Mouse (Mus musculus) MEL (cell line): ENCODE measurements around the gene Fkbp4. TPM values are rescaled to one million over a fixed set of nuclear protein-coding genes. Genes with fewer than 3 reads are reported as not detected.

Source experiments
- DNase-seq: peaks from one replicate; pipeline ENCODE4 v3.0.0; 2011; ENCODE audit warnings: low read depth, low spot score
- H3K27ac ChIP-seq: 2 replicates; pipeline ENCODE4 v1.5.1; 2012; ENCODE audit warnings: low read depth, mild to moderate bottlenecking, control low read depth, low read length, moderate library complexity; ENCODE audit not compliant: control insufficient read depth
- H3K27me3 ChIP-seq, 2 experiments: fragments of 150-350 bp in 1 of 2; sonication (generic) in 1 of 2; 2 replicates each; pipeline ENCODE4 v1.6.1; 2012; ENCODE audit warnings: low read length in 2 of 2, mild to moderate bottlenecking in 2 of 2, improper control_type of control experiment in 1 of 2, moderate library complexity in 1 of 2; ENCODE audit not compliant: insufficient read depth in 2 of 2, control insufficient read depth in 1 of 2
- H3K36me3 ChIP-seq, 2 experiments: 2 replicates each; pipeline ENCODE4 v1.6.1; 2012 to 2014; ENCODE audit warnings: low read length in 2 of 2, improper control_type of control experiment in 1 of 2, inconsistent platforms in 1 of 2, mild to moderate bottlenecking in 1 of 2; ENCODE audit not compliant: insufficient read depth in 2 of 2, control insufficient read depth in 1 of 2
- H3K4me1 ChIP-seq, 2 experiments: fragments of 150-350 bp in 1 of 2; sonication (generic) in 1 of 2; 2 replicates each; pipeline ENCODE4 v1.6.1; 2012; ENCODE audit warnings: low read length in 2 of 2, improper control_type of control experiment in 1 of 2, mild to moderate bottlenecking in 1 of 2; ENCODE audit not compliant: insufficient read depth in 2 of 2, control insufficient read depth in 1 of 2
- H3K4me3 ChIP-seq, 2 experiments: fragments of 150-350 bp in 1 of 2; sonication (generic) in 1 of 2; 2 replicates each; pipeline ENCODE4 v1.5.1; 2012; ENCODE audit warnings: low read depth in 2 of 2, low read length in 2 of 2, mild to moderate bottlenecking in 2 of 2, moderate library complexity in 2 of 2, control low read depth in 1 of 2, improper control_type of control experiment in 1 of 2; ENCODE audit not compliant: control insufficient read depth in 1 of 2, insufficient read depth in 1 of 2
- H3K79me2 ChIP-seq: 2 replicates; pipeline ENCODE4 v1.6.1; 2012; ENCODE audit warnings: mild to moderate bottlenecking, low read length, moderate library complexity; ENCODE audit not compliant: control insufficient read depth, poor library complexity, insufficient read depth
- H3K9ac ChIP-seq: 2 replicates; pipeline ENCODE4 v1.6.1; 2012; ENCODE audit warnings: low read depth, mild to moderate bottlenecking, control low read depth, low read length, moderate library complexity; ENCODE audit not compliant: control insufficient read depth, poor library complexity, severe bottlenecking
- H3K9me3 ChIP-seq: fragments of 150-350 bp; sonication (generic); replicated peaks from 2 replicates; pipeline ENCODE4 v1.6.1; 2012; ENCODE audit warnings: mild to moderate bottlenecking, low read length, improper control_type of control experiment, moderate library complexity; ENCODE audit not compliant: insufficient read depth
- BHLHE40 ChIP-seq: IDR thresholded peaks from 2 replicates; pipeline ENCODE4 v1.6.1; 2012; ENCODE audit warnings: low read depth, mild to moderate bottlenecking, inconsistent platforms, low read length, improper control_type of control experiment, borderline replicate concordance
- CTCF ChIP-seq, 3 experiments: IDR thresholded peaks in 2 of 3; conservative IDR thresholded peaks in 1 of 3; 2 replicates each; pipeline ENCODE4 v1.5.1; 2011 to 2012; ENCODE audit warnings: low read length in 3 of 3, low read depth in 2 of 3, mild to moderate bottlenecking in 2 of 3, improper control_type of control experiment in 1 of 3, inconsistent platforms in 1 of 3, mixed read lengths in 1 of 3, moderate library complexity in 1 of 3; ENCODE audit not compliant: control insufficient read depth in 1 of 3, insufficient read depth in 1 of 3, poor library complexity in 1 of 3, severe bottlenecking in 1 of 3
- E2F4 ChIP-seq: IDR thresholded peaks from 2 replicates; pipeline ENCODE4 v1.6.1; 2011; ENCODE audit warnings: low read depth, low read length, improper control_type of control experiment, borderline replicate concordance
- ELF1 ChIP-seq: IDR thresholded peaks from 2 replicates; pipeline ENCODE4 v1.6.1; 2014; ENCODE audit warnings: low read depth, mild to moderate bottlenecking, inconsistent platforms, low read length, improper control_type of control experiment, moderate library complexity
- EP300 ChIP-seq, 2 experiments: IDR thresholded peaks; 2 replicates each; pipeline ENCODE4 v1.6.1; 2011; ENCODE audit warnings: improper control_type of control experiment in 2 of 2, low read length in 2 of 2, low read depth in 1 of 2, mild to moderate bottlenecking in 1 of 2
- GABPA ChIP-seq: IDR thresholded peaks from 2 replicates; pipeline ENCODE4 v1.6.1; 2012; ENCODE audit warnings: low read depth, mild to moderate bottlenecking, inconsistent platforms, low read length, improper control_type of control experiment, moderate library complexity
- GATA1 ChIP-seq: IDR thresholded peaks from 2 replicates; pipeline ENCODE4 v1.6.1; 2011; ENCODE audit warnings: low read depth, low read length, improper control_type of control experiment
- HCFC1 ChIP-seq: IDR thresholded peaks from 2 replicates; pipeline ENCODE4 v1.6.1; 2012; ENCODE audit warnings: low read depth, mild to moderate bottlenecking, inconsistent platforms, low read length, improper control_type of control experiment, moderate library complexity
- KAT2A ChIP-seq: conservative IDR thresholded peaks from 2 replicates; pipeline ENCODE4 v1.6.1; 2012; ENCODE audit warnings: low read depth, low read length, improper control_type of control experiment, inconsistent platforms
- MAFK ChIP-seq: IDR thresholded peaks from 2 replicates; pipeline ENCODE4 v1.6.1; 2011; ENCODE audit warnings: low read depth, mild to moderate bottlenecking, low read length, improper control_type of control experiment, borderline replicate concordance
- MAZ ChIP-seq: IDR thresholded peaks from 2 replicates; pipeline ENCODE4 v1.6.1; 2012; ENCODE audit warnings: low read depth, mild to moderate bottlenecking, inconsistent platforms, low read length, improper control_type of control experiment
- MXI1 ChIP-seq: IDR thresholded peaks from 2 replicates; pipeline ENCODE4 v1.6.1; 2011; ENCODE audit warnings: mild to moderate bottlenecking, low read depth, low read length, improper control_type of control experiment
- MYB ChIP-seq: IDR thresholded peaks from 2 replicates; pipeline ENCODE4 v1.6.1; 2011; ENCODE audit warnings: mild to moderate bottlenecking, low read depth, low read length, improper control_type of control experiment
- MYC ChIP-seq: IDR thresholded peaks from 2 replicates; pipeline ENCODE4 v1.6.1; 2011; ENCODE audit warnings: low read depth, mild to moderate bottlenecking, low read length, improper control_type of control experiment, moderate library complexity
- NRF1 ChIP-seq: IDR thresholded peaks from 2 replicates; pipeline ENCODE4 v1.6.1; 2014; ENCODE audit warnings: low read depth, mild to moderate bottlenecking, inconsistent platforms, low read length, improper control_type of control experiment, moderate library complexity; ENCODE audit not compliant: poor library complexity, insufficient read depth, severe bottlenecking
- POLR2AphosphoS2 ChIP-seq: IDR thresholded peaks from 2 replicates; pipeline ENCODE4 v1.6.1; 2011; ENCODE audit warnings: low read length, improper control_type of control experiment
- POLR2AphosphoS5 ChIP-seq: IDR thresholded peaks from 2 replicates; pipeline ENCODE4 v1.6.1; 2012; ENCODE audit warnings: low read depth, borderline replicate concordance, mild to moderate bottlenecking, inconsistent platforms, low read length, moderate library complexity, mixed read lengths
- RAD21 ChIP-seq: IDR thresholded peaks from 2 replicates; pipeline ENCODE4 v1.6.1; 2011; ENCODE audit warnings: mild to moderate bottlenecking, low read depth, low read length, improper control_type of control experiment
- SIN3A ChIP-seq: IDR thresholded peaks from 2 replicates; pipeline ENCODE4 v1.6.1; 2012; ENCODE audit warnings: low read length, improper control_type of control experiment, inconsistent platforms
- TAL1 ChIP-seq: IDR thresholded peaks from 2 replicates; pipeline ENCODE4 v1.6.1; 2012; ENCODE audit warnings: mild to moderate bottlenecking, inconsistent platforms, low read length, moderate library complexity, mixed read lengths
- UBTF ChIP-seq: IDR thresholded peaks from 2 replicates; pipeline ENCODE4 v1.6.1; 2012; ENCODE audit warnings: low read depth, mild to moderate bottlenecking, inconsistent platforms, low read length, improper control_type of control experiment, moderate library complexity, borderline replicate concordance; ENCODE audit not compliant: insufficient read depth
- USF1 ChIP-seq: IDR thresholded peaks from 2 replicates; pipeline ENCODE4 v1.6.1; 2014; ENCODE audit warnings: low read depth, mild to moderate bottlenecking, inconsistent platforms, low read length, improper control_type of control experiment, moderate library complexity
- USF2 ChIP-seq, 2 experiments: IDR thresholded peaks; 2 replicates each; pipeline ENCODE4 v1.6.1; 2011 to 2012; ENCODE audit warnings: improper control_type of control experiment in 2 of 2, low read length in 2 of 2, borderline replicate concordance in 1 of 2, inconsistent platforms in 1 of 2, low read depth in 1 of 2, mild to moderate bottlenecking in 1 of 2; ENCODE audit not compliant: insufficient read depth in 1 of 2
- ZC3H11A ChIP-seq: IDR thresholded peaks from 2 replicates; pipeline ENCODE4 v1.6.1; 2012; ENCODE audit warnings: low read depth, mild to moderate bottlenecking, inconsistent platforms, low read length, improper control_type of control experiment
- ZKSCAN1 ChIP-seq: IDR thresholded peaks from 2 replicates; pipeline ENCODE4 v1.6.1; 2012; ENCODE audit warnings: low read depth, mild to moderate bottlenecking, inconsistent platforms, low read length, improper control_type of control experiment, moderate library complexity
- polyA plus RNA-seq, 2 experiments: library from polyadenylated mRNA; stranded (reverse) in 1 of 2; unstranded in 1 of 2; fragments of >175 nt in 1 of 2; fragments of >200 nt in 1 of 2; gene quantifications; 2 replicates each; pipeline versions ENCODE4 v1.2.1 to v1.2.4; 2012; ENCODE audit warnings: low replicate concordance in 2 of 2, low read depth in 1 of 2; ENCODE audit not compliant: insufficient read length in 2 of 2, insufficient read depth in 1 of 2, missing spikeins in 1 of 2
- total RNA-seq: library from RNA; depleted of rRNA; stranded (reverse); fragments of 300-350 nt; gene quantifications from 2 replicates; pipeline ENCODE4 v1.2.3, GENCODE M21; 2012

The Fkbp4 gene
- total and polyA plus RNA-seq, 3 experiments = 333 to 934 (median 426) TPM

DNA sequence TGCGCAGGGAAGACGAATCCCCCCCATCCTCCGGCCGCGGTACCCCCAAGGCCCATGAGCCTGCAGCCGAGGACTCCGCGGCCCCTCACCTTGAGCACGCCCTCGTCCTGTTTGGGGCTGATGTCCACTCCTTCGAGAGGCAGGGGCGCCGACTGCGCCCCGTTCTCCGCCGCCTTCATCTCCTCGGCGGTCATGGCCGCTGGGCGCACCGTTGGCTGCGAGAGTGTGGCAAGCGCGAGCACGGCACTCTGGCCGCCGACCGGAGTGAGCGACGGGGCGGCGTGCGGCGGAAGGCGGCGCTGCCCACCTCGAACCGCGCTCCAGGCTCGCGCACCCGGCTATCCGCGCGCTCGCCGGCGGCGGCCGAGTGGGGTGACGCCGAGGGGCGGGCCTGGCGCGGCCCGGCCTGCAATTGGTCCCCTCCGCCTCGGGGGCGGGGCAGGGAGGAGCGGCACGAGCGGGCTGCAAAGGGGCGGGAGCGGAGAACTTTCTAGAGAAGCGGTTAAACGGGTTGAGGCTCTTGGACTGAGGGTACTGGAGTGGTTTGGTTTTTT is at the start of gene Fkbp4 (continued):
- TF ChIP-seq ELF1 = no peak
- no peak for TF ChIP-seq KAT2A
- no peak for TF ChIP-seq E2F4

GRCm38 (mm10) chr6:128487736-128488135 is 49.3 kb upstream of the Fkbp4 start:
- DNase-seq = no peak
- no peaks in the 10 kb centered on the region for H3K27me3 ChIP-seq
- H3K4me1 ChIP-seq = no peaks in the 10 kb centered on the region
- no peak overlapping the region for H3K4me3 ChIP-seq
- no peaks in the 10 kb centered on the region for H3K9me3 ChIP-seq
- H3K79me2 ChIP-seq = no peaks in the 10 kb centered on the region
- TF ChIP-seq TAL1 = no peak
- no peak for TF ChIP-seq MYC
- no peak for TF ChIP-seq HCFC1
- no peak for TF ChIP-seq ZKSCAN1
- no peak for TF ChIP-seq USF2 (IDR thresholded peaks at IDR 0.05; ENCODE audit: borderline replicate concordance in 1 of 2, insufficient read depth in 1 of 2, low read depth in 1 of 2, low read length in 2 of 2)
- TF ChIP-seq UBTF = no peak
- TF ChIP-seq CTCF (IDR thresholded peaks at IDR 0.05 in 2 of 3, conservative IDR thresholded peaks at IDR 0.05 in 1 of 3; ENCODE audit: control insufficient read depth in 1 of 3, insufficient read depth in 1 of 3, low read depth in 2 of 3, low read length in 3 of 3, poor library complexity in 1 of 3, severe bottlenecking in 1 of 3) = no peak
- no peak for TF ChIP-seq ZC3H11A
- TF ChIP-seq BHLHE40 = no peak
- TF ChIP-seq RAD21 = no peak
- TF ChIP-seq GABPA = no peak
- no peak for TF ChIP-seq NRF1
- no peaks in the 10 kb centered on the region for H3K36me3 ChIP-seq
- no peak overlapping the region for H3K27ac ChIP-seq
- no peak overlapping the region for H3K9ac ChIP-seq

DNA sequence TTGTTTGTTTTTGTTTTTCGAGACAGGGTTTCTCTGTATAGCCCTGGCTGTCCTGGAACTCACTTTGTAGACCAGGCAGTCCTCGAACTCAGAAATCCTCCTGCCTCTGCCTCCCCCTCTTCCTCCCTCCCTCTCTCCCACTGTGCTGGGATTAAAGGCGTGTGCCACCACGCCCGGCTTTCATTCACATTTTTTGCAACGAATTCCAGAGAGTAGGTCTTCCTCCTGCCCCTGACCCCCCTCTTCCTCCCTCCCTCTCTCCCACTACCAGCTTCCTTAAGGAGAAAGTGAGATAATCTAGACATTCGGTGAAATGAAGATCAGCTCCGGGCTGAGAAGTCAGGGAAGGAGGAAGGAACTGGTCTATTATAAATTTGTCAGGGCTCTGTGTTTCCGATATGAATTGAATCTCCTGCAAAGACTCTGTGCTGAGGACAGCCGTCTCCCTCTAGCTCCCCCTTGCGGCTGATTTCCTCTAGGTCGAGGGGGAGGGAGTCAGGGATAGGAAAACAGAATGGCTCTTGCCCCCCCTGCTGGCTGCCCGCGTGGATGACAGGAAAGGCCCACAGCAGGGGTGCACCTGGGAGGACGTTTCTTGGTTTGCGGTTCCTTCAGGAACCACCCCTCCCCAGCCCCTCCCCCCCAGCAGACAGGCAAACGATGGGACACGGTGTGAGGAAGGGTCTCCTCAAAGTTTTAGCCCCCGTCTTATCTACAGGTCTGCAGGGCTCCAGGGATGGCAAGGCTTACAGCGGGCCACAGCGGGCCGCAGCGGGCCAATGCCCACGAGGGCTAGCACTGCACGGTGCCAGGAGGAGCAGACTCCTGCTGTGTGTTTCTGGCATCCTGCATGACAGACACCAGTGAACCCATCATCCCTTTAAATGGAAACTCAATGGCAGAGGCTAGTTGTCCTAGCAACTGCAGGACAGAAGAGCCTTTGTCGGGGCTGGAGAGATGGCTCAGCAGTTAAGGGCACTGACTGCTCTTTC is 41.3 kb upstream of the Fkbp4 start:
- Histone ChIP-seq H3K27ac (no peak overlapping the region), H3K79me2 (no peaks in the 10 kb centered on the region), H3K9ac (no peak overlapping the region), H3K4me3 (peak overlapping the region in 1 of 2 experiments; percentile 28; a peak in 2 of 4 replicates), H3K4me1 (no peaks in the 10 kb centered on the region), H3K27me3 (no peaks in the 10 kb centered on the region), H3K9me3 (no peaks in the 10 kb centered on the region), H3K36me3 (no peaks in the 10 kb centered on the region)
- peak; percentile 85 for DNase-seq
- TF ChIP-seq USF1 (no peak), MAFK (no peak), E2F4 (no peak), RAD21 (peak; percentile 81), TAL1 (no peak), SIN3A (no peak), MXI1 (no peak), CTCF (IDR thresholded peaks at IDR 0.05 in 2 of 3, conservative IDR thresholded peaks at IDR 0.05 in 1 of 3; ENCODE audit: control insufficient read depth in 1 of 3, insufficient read depth in 1 of 3, low read depth in 2 of 3, low read length in 3 of 3, poor library complexity in 1 of 3, severe bottlenecking in 1 of 3) (peak; percentile 75 to 99 (median 94)), ZKSCAN1 (no peak), POLR2AphosphoS5 (no peak), MYB (no peak), ZC3H11A (peak; percentile 74), BHLHE40 (0 out of 2 replicates have a peak, but pooled peaks have one; percentile 30), POLR2AphosphoS2 (no peak), EP300 (IDR thresholded peaks at IDR 0.05; ENCODE audit: low read depth in 1 of 2, low read length in 2 of 2) (no peak), GATA1 (0 out of 2 replicates have a peak, but pooled peaks have one; percentile 7), MAZ (peak; percentile 89)
